Mouse (Mus musculus): Measurements from ENCODE around the gene Dnal1.

DNA sequence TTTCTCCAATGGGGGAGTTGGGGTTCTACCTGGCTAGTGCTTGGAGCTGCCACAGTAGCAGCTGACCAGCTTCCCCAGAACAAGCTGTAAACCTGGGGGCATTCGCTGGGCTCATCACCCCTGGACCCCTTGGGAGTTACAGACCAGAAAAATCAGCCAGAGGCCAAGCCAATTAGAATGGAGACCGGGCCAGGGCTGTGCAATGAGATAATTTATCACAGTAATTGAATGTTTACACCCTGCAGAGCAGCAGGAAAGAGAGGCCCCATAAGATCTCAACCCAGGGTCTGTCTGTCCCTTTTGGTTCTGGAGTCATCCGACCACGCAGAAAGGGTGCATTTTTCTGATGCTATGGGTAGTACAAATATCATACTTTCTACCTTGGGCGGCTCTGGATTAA, 77.6 kb downstream of the Dnal1 start:
- no peak for TF ChIP-seq FLI1 (IDR thresholded peaks at IDR 0.05; ENCODE audit: low read length)
- TF ChIP-seq GATA1 (IDR thresholded peaks at IDR 0.05; ENCODE audit: borderline replicate concordance, low read length) = no peak

Data from megakaryocyte, embryonic 14.5 days (primary cell).